Mouse (Mus musculus): ENCODE measurements around the gene Zfp617.

- TF ChIP-seq POLR2A (IDR thresholded peaks at IDR 0.05; ENCODE audit: borderline replicate concordance, low read depth, low read length) (no peak), CTCF (IDR thresholded peaks at IDR 0.05; ENCODE audit: low read depth, low read length) (no peak)
These were observed 44.1 kb downstream of the Zfp617 start for GRCm38 (mm10) chr8:71952489-71952888.
